Mouse (Mus musculus): ENCODE measurements at regions not wholly inside any gene's neighbourhood (a gene's known extent, or its start where the extent isn't known, plus 50 kb on each side); places are given as distances from the start of the nearest gene placed in this dataset.

DNA sequence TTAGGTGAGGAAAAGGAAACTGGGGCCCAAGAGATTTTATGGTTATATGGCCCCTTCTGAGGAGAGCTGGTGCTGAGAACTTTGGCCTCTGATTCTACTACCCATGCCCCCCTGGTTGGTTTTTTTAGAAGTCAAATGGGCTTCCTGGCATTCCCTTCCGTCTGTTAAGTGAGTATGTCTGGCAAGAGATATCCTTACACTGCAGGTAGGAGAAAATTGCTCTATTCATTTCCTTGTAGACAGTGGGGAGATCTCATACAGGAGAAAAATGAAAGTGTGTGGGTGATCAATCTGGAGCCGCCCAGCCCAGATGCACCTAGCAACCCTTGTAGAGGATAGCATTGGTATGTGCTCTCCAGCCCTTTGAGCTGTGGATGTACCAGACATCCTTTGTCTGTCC, 418.5 kb downstream of the Adra2a start:
- H3K36me3 ChIP-seq: no peaks in the 10 kb centered on the region
- no peaks in the 10 kb centered on the region for H3K27me3 ChIP-seq (replicated peaks)
- no peaks in the 10 kb centered on the region for H3K4me1 ChIP-seq (replicated peaks)
- ATAC-seq (ENCODE audit: insufficient number of reproducible peaks, low FRiP score): no peak
- no peak overlapping the region for H3K27ac ChIP-seq (ENCODE audit: poor library complexity, severe bottlenecking)
- H3K4me3 ChIP-seq: no peak overlapping the region
- no peaks in the 10 kb centered on the region for H3K9me3 ChIP-seq (replicated peaks)
- H3K9ac ChIP-seq: no peak overlapping the region
- no peak overlapping the region for H3K4me2 ChIP-seq
- WGBS: 74% methylated on average over 2 of the region's 2 CpGs

DNA sequence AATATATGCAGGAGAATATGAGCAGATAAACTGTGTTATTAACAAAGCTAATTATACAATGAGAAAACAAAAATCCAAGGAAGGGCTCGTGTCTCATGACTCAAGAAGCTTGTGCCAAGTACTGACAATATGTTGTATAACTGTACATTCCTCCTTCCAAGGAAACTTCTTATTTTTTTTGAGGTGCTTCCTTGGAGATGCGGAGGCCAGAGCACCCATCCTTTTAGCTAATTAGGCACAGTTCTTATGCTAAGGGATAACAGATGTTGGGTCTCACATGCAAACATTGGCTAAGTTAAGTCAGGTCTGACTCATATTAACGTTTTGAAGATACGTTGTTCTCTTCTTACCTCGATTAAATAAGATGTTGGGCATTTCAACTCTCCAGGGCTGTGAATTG, 426.1 kb downstream of the Adra2a start:
- no peak overlapping the region for H3K4me3 ChIP-seq
- no peak for ATAC-seq (ENCODE audit: insufficient number of reproducible peaks, low FRiP score)
- 78% methylated on average over 5 of the region's 5 CpGs for WGBS

DNA sequence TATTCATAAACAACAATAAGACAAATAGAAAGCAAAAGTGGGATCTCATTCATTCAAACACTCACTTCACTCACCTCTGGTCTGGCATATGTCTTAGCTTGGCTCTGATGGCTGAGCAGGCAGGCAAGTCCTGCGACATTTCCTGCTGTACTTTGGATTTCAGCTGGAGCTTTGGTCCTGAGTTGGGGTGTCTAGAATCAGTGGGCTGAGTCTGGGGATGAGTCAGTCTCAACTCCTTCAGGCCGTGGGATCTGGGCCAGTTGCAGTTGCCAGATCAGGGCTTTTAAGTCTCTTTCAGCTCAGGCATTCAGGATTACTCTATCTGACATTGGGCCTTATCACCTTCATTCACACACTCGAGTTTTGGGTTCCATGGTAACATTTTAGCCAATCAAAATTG, 454.1 kb downstream of the Adra2a start:
- no peak overlapping the region for H3K9ac ChIP-seq
- no peak overlapping the region for H3K4me3 ChIP-seq
- no peaks in the 10 kb centered on the region for H3K36me3 ChIP-seq
- ATAC-seq (ENCODE audit: insufficient number of reproducible peaks, low FRiP score): no peak
- no peak overlapping the region for H3K4me2 ChIP-seq
- H3K27me3 ChIP-seq (replicated peaks): no peaks in the 10 kb centered on the region
- H3K4me1 ChIP-seq (replicated peaks): no peaks in the 10 kb centered on the region
- H3K9me3 ChIP-seq (replicated peaks): no peaks in the 10 kb centered on the region
- whole genome bisulfite sequencing: 39% methylated on average over 3 of the region's 3 CpGs
- no peak overlapping the region for H3K27ac ChIP-seq (ENCODE audit: poor library complexity, severe bottlenecking)

More for the DNA sequence above, 426.1 kb downstream of the Adra2a start:
- H3K4me1 ChIP-seq (replicated peaks): no peaks in the 10 kb centered on the region
- H3K27me3 ChIP-seq (replicated peaks): no peaks in the 10 kb centered on the region
- no peak overlapping the region for H3K9ac ChIP-seq
- no peak overlapping the region for H3K4me2 ChIP-seq
- no peaks in the 10 kb centered on the region for H3K36me3 ChIP-seq
- no peaks in the 10 kb centered on the region for H3K9me3 ChIP-seq (replicated peaks)
- H3K27ac ChIP-seq (ENCODE audit: poor library complexity, severe bottlenecking): no peak overlapping the region

DNA sequence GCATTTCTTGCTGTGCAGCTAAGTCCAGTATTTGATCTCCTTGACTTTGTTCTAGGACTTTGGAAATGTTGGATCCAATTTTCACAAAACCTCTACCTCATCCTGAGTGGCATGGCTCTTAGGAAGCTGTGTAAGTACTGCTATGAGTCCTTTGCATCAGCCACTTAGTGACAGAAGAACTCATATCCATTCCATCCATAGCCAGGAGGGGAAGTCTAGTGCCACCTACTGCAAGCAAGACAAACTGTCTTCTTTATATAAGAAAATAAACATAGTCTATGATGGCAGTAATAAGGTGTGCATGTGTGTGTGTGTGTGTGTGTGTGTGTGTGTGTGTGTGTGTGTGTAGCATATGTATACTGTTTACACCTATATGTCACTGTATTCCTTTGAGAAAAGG, 489.9 kb downstream of the Adra2a start:
- Histone ChIP-seq H3K4me2 (no peak overlapping the region), H3K4me1 (replicated peaks) (no peaks in the 10 kb centered on the region), H3K9me3 (replicated peaks) (no peaks in the 10 kb centered on the region), H3K27me3 (replicated peaks) (no peaks in the 10 kb centered on the region), H3K27ac (ENCODE audit: poor library complexity, severe bottlenecking) (no peak overlapping the region), H3K4me3 (no peak overlapping the region), H3K36me3 (no peaks in the 10 kb centered on the region), H3K9ac (no peak overlapping the region)
- ATAC-seq (ENCODE audit: insufficient number of reproducible peaks, low FRiP score): no peak

DNA sequence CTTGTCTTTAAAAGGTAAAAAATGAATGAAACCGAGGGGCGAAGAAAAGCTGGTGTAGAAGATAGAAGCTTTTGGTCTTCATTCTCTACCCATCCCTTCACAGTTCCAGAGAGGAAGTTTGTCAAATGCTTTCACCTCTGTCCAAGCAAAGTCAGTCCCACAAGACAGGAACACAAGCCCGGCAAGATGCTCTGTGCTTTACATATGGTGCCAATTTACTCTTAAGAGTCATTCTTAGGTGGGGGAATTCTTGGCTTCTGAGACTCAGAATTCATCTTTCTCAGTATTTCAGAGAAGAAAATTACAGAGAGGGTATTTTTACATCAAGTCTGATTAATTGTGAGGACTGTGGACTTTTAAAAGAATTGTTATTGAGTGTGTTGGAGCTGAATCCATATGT, 511.4 kb downstream of the Adra2a start:
- ATAC-seq (ENCODE audit: insufficient number of reproducible peaks, low FRiP score): no peak
- no peak overlapping the region for H3K4me2 ChIP-seq
- no peak overlapping the region for H3K4me3 ChIP-seq
- H3K4me1 ChIP-seq (replicated peaks): no peaks in the 10 kb centered on the region
- H3K9ac ChIP-seq: no peak overlapping the region
- H3K9me3 ChIP-seq (replicated peaks): peaks cover 2% of the 10 kb centered on the region; the same call in 1 of the 2 replicates
- H3K36me3 ChIP-seq: no peaks in the 10 kb centered on the region
- 85% methylated on average over 3 of the region's 3 CpGs for WGBS
- H3K27me3 ChIP-seq (replicated peaks): no peaks in the 10 kb centered on the region
- H3K27ac ChIP-seq (ENCODE audit: poor library complexity, severe bottlenecking): no peak overlapping the region

DNA sequence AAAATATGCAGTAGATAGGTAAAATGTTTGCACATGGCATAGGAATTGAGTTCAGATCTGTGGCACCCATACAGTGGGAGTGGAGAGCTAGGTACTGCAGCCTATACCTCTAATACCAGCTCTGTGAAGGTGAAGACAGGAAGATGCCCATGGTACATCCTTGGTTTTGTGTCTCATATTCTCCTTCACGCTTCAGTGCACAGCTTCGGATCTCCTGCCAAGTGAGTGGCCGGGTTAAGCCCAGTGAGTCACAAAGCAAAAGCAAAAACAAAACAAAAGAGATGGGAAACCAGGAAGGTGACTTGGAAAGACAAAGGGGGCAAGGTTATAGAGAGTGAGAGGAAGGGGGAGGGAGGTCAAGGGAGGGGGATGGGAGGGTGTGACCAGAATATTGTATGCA, 514.0 kb downstream of the Adra2a start:
- no peak overlapping the region for H3K27ac ChIP-seq (ENCODE audit: poor library complexity, severe bottlenecking)
- no peaks in the 10 kb centered on the region for H3K27me3 ChIP-seq (replicated peaks)
- 70% methylated on average over 3 of the region's 3 CpGs for WGBS
- no peak for ATAC-seq (ENCODE audit: insufficient number of reproducible peaks, low FRiP score)
- no peaks in the 10 kb centered on the region for H3K4me1 ChIP-seq (replicated peaks)
- H3K9me3 ChIP-seq (replicated peaks): no peaks in the 10 kb centered on the region
- H3K36me3 ChIP-seq: no peaks in the 10 kb centered on the region
- no peak overlapping the region for H3K4me3 ChIP-seq
- H3K4me2 ChIP-seq: no peak overlapping the region
- no peak overlapping the region for H3K9ac ChIP-seq

DNA sequence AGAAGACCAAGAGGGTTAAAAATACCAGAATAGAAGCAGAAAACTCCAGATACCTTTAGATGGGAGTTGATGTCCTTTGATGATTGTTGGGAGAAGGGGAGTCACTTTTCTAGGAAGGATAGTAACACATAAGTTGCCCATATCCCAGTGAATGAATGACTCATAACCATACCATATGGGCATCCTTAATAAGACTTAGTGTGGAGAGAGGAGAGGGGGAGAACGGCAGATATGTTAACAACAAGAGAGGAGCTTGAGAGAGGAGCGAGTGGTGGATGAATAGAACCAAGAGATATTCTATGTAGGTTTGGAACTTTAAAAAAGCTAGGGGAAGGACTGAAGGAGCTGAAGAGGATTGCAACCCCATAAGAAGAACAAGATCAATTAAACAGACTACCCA, 539.6 kb downstream of the Adra2a start:
- Histone ChIP-seq H3K27me3 (replicated peaks) (no peaks in the 10 kb centered on the region), H3K4me2 (no peak overlapping the region), H3K36me3 (no peaks in the 10 kb centered on the region), H3K9me3 (replicated peaks) (no peaks in the 10 kb centered on the region), H3K9ac (no peak overlapping the region), H3K4me3 (no peak overlapping the region), H3K4me1 (replicated peaks) (no peaks in the 10 kb centered on the region), H3K27ac (ENCODE audit: poor library complexity, severe bottlenecking) (no peak overlapping the region)
- WGBS: 81% methylated on average over 2 of the region's 2 CpGs
- ATAC-seq (ENCODE audit: insufficient number of reproducible peaks, low FRiP score): no peak

DNA sequence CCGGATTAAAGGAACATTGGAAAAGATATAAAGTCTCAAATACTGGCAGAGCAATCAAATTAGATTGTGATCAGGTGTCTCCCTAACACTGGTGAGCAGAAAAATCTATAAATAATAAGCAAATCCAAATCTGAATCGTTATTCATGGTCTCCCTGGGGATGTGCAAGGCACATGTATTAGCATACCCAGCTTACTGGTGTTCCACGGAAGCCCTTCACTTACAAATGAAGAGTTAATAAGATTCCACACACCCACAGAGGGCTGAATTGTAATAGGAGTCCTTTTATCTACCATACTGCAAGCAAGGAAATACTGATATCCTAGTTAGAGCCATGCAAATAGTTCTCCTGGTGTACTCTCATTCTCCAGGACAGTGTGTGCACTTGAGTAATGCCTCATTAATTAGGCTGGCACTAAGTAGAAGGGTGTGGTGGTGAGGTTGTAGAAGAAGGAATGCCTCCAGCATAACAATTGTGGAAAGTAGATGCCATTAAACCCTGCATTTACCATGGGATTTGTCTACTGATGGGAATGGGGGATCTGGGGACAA, 540.8 kb downstream of the Adra2a start:
- Histone ChIP-seq H3K27ac (ENCODE audit: poor library complexity, severe bottlenecking) (no peak overlapping the region), H3K36me3 (no peaks in the 10 kb centered on the region), H3K4me3 (no peak overlapping the region), H3K9me3 (replicated peaks) (no peaks in the 10 kb centered on the region), H3K9ac (no peak overlapping the region), H3K4me1 (replicated peaks) (no peaks in the 10 kb centered on the region), H3K27me3 (replicated peaks) (no peaks in the 10 kb centered on the region), H3K4me2 (no peak overlapping the region)
- WGBS: 63% methylated on average over 3 of the region's 3 CpGs
- no peak for ATAC-seq (ENCODE audit: insufficient number of reproducible peaks, low FRiP score)

DNA sequence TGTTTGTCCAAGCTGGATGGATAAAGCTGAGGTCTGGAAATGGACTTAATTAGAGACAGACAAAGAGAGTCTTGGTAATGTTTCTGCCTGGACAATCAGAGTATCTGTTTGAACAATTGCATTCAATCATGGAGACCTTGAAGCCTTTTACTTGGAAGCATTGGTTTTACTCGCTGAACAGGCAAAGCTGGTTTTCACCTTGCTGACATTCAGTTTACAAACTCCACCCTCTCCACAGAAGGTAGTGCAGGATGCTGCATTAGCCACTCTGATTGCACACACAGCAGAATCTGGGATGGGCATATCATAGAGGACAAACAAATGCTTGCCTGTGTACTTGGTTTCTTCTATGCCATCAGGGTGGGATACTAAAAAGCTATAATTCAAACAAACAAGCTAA, 541.4 kb downstream of the Adra2a start:
- 79% methylated on average over 1 of the region's 1 CpGs for WGBS
- Histone ChIP-seq H3K27ac (ENCODE audit: poor library complexity, severe bottlenecking) (no peak overlapping the region), H3K9ac (no peak overlapping the region), H3K4me1 (replicated peaks) (no peaks in the 10 kb centered on the region), H3K4me2 (no peak overlapping the region), H3K4me3 (no peak overlapping the region), H3K36me3 (no peaks in the 10 kb centered on the region), H3K9me3 (replicated peaks) (no peaks in the 10 kb centered on the region), H3K27me3 (replicated peaks) (no peaks in the 10 kb centered on the region)
- no peak for ATAC-seq (ENCODE audit: insufficient number of reproducible peaks, low FRiP score)

DNA sequence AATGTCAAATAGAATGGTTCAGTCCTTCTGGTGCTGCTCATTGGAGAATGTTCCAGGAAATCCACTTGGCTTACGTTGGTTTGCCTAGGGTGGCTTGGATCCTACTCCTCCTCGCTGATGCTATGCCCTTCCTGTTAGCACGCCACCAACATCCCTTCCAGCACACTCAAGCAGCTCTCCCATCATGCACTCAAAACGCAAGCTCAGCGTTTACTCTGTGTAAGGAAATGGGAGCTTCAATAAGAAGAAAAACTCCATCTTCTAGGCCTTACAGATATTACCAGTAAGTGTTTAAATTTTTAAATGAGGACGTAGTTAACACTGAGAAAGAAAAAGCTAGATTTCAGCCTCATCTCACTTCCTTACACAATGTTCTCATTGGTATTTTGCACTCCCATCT, 523.7 kb downstream of the Gpam start:
- no peak overlapping the region for H3K27ac ChIP-seq (ENCODE audit: poor library complexity, severe bottlenecking)
- H3K4me3 ChIP-seq: no peak overlapping the region
- H3K4me1 ChIP-seq (replicated peaks): no peaks in the 10 kb centered on the region
- H3K27me3 ChIP-seq (replicated peaks): no peaks in the 10 kb centered on the region
- no peaks in the 10 kb centered on the region for H3K9me3 ChIP-seq (replicated peaks)
- no peaks in the 10 kb centered on the region for H3K36me3 ChIP-seq
- no peak overlapping the region for H3K9ac ChIP-seq
- 85% methylated on average over 6 of the region's 6 CpGs for WGBS
- no peak for ATAC-seq (ENCODE audit: insufficient number of reproducible peaks, low FRiP score)
- no peak overlapping the region for H3K4me2 ChIP-seq

DNA sequence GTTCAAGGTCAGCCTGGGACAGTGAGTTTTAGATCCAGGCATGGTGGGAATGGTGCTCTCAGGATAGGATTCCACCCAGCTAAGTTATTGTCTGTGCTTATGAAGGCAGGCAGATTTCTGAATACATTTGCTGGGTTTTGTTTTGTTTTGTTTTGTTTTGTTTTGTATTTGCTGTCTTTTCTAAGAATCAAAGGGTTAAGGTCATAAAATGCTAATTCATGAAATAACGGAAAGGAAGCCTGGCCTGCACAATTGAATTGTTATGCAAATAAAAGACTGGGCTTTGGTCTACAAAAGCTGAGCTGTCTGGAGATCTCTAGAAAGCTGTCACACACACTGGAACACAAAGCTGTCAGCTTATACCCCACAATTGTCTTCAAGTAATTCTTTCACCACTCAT, 521.7 kb downstream of the Gpam start:
- Histone ChIP-seq H3K4me3 (no peak overlapping the region), H3K27ac (ENCODE audit: poor library complexity, severe bottlenecking) (no peak overlapping the region), H3K27me3 (replicated peaks) (no peaks in the 10 kb centered on the region), H3K4me2 (no peak overlapping the region), H3K4me1 (replicated peaks) (no peaks in the 10 kb centered on the region), H3K9ac (no peak overlapping the region), H3K36me3 (no peaks in the 10 kb centered on the region), H3K9me3 (replicated peaks) (no peaks in the 10 kb centered on the region)
- no peak for ATAC-seq (ENCODE audit: insufficient number of reproducible peaks, low FRiP score)
- WGBS: 85% methylated on average over 1 of the region's 1 CpGs

DNA sequence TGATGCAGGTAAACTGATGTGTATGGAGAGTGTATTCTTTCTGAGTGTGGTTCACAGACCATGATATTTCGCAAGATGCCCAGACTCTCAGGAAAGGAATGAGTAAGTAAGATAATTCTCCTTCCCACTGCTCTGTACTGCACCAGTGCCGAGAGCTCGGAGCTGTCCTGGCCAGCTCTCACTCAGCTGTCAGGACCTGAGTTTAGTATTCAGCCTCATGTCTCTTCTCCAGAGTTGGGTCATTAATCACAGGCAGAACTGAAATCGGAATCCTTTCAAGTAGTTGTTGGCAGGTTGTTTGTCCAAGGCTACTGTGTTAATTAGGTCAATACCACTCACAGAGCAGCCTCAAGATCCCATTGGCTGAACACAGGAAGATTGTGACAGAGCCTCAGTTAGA, 510.1 kb downstream of the Gpam start:
- Histone ChIP-seq H3K27me3 (replicated peaks) (no peaks in the 10 kb centered on the region), H3K4me2 (no peak overlapping the region), H3K9me3 (replicated peaks) (no peaks in the 10 kb centered on the region), H3K9ac (no peak overlapping the region), H3K4me1 (replicated peaks) (no peaks in the 10 kb centered on the region), H3K27ac (ENCODE audit: poor library complexity, severe bottlenecking) (no peak overlapping the region), H3K36me3 (no peaks in the 10 kb centered on the region), H3K4me3 (no peak overlapping the region)
- ATAC-seq (ENCODE audit: insufficient number of reproducible peaks, low FRiP score): no peak
- 52% methylated on average over 4 of the region's 4 CpGs for WGBS
